Mouse (Mus musculus) erythroblast, embryonic 14.5 days (primary cell): ENCODE data around the gene Gnb1. TPM values are rescaled to one million over a fixed set of nuclear protein-coding genes. Genes with fewer than 3 reads are reported as not detected.

Experiments
- H3K27me3 ChIP-seq: 2 replicates; pipeline ENCODE4 v1.6.1; 2012; ENCODE audit warnings: inconsistent platforms; ENCODE audit not compliant: control insufficient read depth
- H3K36me3 ChIP-seq: 2 replicates; pipeline ENCODE4 v1.6.1; 2012; ENCODE audit warnings: mild to moderate bottlenecking, inconsistent platforms; ENCODE audit not compliant: control insufficient read depth
- H3K4me1 ChIP-seq: 2 replicates; pipeline ENCODE4 v1.6.1; 2012; ENCODE audit warnings: inconsistent platforms; ENCODE audit not compliant: control insufficient read depth
- H3K4me3 ChIP-seq: replicated peaks from 2 replicates; pipeline ENCODE3; 2012; ENCODE audit warnings: moderate library complexity, mild to moderate bottlenecking, inconsistent platforms
- H3K9me3 ChIP-seq: 2 replicates; pipeline ENCODE4 v1.6.1; 2012; ENCODE audit warnings: low read length, inconsistent platforms, mixed read lengths; ENCODE audit not compliant: control insufficient read depth
- GATA1 ChIP-seq: IDR thresholded peaks from 2 replicates; pipeline ENCODE4 v1.6.1; 2012; ENCODE audit warnings: low read length, inconsistent platforms, mixed read lengths
- TAL1 ChIP-seq: IDR thresholded peaks from 3 replicates; pipeline ENCODE4 v1.6.1; 2012; ENCODE audit warnings: low read length, inconsistent platforms, mixed read lengths
- polyA plus RNA-seq: library from polyadenylated mRNA; stranded (reverse); fragments of >175 nt; gene quantifications from 2 replicates; pipeline ENCODE4 v1.2.3, GENCODE M21; 2012

Gene Gnb1
- polyA plus RNA-seq, 1 experiment, result 2.9 TPM

GRCm38 (mm10) chr4:155491529-155492130, 469 bp downstream of the Gnb1 start:
- Histone ChIP-seq H3K9me3 (no peaks in the 10 kb centered on the region), H3K36me3 (peaks cover 8% of the 10 kb centered on the region), H3K4me1 (peaks cover 81% of the 10 kb centered on the region), H3K27me3 (no peaks in the 10 kb centered on the region), H3K4me3 (peak overlapping the region; percentile 92)
- no peak for TF ChIP-seq TAL1
- TF ChIP-seq GATA1, result no peak

- H3K27me3 ChIP-seq, result no peaks in the 10 kb centered on the region
- H3K36me3 ChIP-seq, result peaks cover 8% of the 10 kb centered on the region
- peaks cover 76% of the 10 kb centered on the region for H3K4me1 ChIP-seq
- H3K9me3 ChIP-seq, result no peaks in the 10 kb centered on the region
- peak overlapping the region; percentile 92 for H3K4me3 ChIP-seq
- TF ChIP-seq TAL1 (no peak), GATA1 (no peak)
Measured at GRCm38 (mm10) chr4:155492131-155492633, 1.0 kb downstream of the Gnb1 start.

GRCm38 (mm10) chr4:155494891-155495290, 3.7 kb downstream of the Gnb1 start:
- Histone ChIP-seq H3K36me3 (peaks cover 10% of the 10 kb centered on the region), H3K4me1 (peaks cover 57% of the 10 kb centered on the region), H3K27me3 (no peaks in the 10 kb centered on the region), H3K9me3 (no peaks in the 10 kb centered on the region), H3K4me3 (no peak overlapping the region)
- TF ChIP-seq GATA1, result no peak
- no peak for TF ChIP-seq TAL1

DNA sequence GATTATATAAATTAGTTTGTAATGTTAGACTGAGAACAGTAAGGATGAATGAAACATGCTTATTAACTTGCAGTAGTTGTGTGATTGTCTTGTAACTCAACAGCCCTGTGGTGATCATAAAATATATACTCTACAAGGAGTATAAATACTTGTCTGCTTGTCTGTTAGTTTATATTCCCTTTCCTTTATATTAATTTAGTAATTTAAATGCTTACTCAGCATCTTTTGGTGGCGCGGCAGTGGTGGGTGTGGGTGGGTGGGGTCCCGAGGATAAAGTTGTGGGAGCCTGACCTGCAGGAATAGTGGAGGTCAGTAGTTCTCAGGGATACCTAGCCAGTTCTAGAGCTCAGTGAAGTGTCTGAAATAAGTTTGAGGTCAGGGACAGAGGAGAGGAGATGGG, 6.8 kb downstream of the Gnb1 start:
- TF ChIP-seq GATA1 (no peak), TAL1 (no peak)
- Histone ChIP-seq H3K27me3 (no peaks in the 10 kb centered on the region), H3K4me3 (no peak overlapping the region), H3K36me3 (peaks cover 14% of the 10 kb centered on the region), H3K4me1 (peaks cover 33% of the 10 kb centered on the region), H3K9me3 (no peaks in the 10 kb centered on the region)

- no peak for TF ChIP-seq TAL1
- no peak for TF ChIP-seq GATA1
- Histone ChIP-seq H3K9me3 (no peaks in the 10 kb centered on the region), H3K4me3 (no peak overlapping the region), H3K4me1 (peaks cover 34% of the 10 kb centered on the region), H3K27me3 (no peaks in the 10 kb centered on the region), H3K36me3 (peaks cover 15% of the 10 kb centered on the region)
Measured at GRCm38 (mm10) chr4:155501126-155501525, 10.0 kb downstream of the Gnb1 start.

- no peak overlapping the region for H3K4me3 ChIP-seq
- peaks cover 32% of the 10 kb centered on the region for H3K4me1 ChIP-seq
- H3K27me3 ChIP-seq, result no peaks in the 10 kb centered on the region
- H3K9me3 ChIP-seq, result no peaks in the 10 kb centered on the region
- H3K36me3 ChIP-seq, result peaks cover 10% of the 10 kb centered on the region
- TF ChIP-seq GATA1, result no peak
- no peak for TF ChIP-seq TAL1
Measured at GRCm38 (mm10) chr4:155505067-155505466, 13.9 kb downstream of the Gnb1 start.

DNA sequence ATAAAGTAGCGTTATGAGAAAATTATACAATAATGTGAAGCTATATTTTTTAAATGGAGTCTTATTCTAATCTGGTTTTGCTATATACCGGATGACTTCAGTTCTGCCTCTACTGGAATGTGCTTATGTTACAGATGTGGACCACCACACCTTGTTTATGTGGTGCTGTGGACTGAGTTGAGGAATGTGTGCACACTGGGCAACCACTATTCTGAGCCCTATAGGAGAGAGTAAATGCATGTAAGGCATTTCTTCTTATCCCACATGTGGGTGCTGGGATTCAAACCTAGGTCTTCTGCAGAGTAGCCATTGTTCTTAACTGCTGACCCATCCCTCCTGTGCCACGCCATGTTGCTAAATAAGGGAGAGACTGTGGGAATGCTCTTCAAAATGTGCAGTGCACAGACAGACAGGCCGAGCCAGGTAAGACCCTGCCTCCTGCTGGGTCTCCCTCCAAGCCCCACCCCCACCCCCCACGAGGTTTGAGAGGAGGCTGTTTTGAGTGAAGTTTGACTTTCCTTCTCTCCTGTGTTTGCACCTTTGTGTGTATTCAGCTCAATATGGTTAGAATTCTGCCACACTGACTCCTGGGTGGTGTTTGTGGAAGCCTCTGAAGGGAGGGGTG, 14.6 kb downstream of the Gnb1 start:
- Histone ChIP-seq H3K4me3 (no peak overlapping the region), H3K9me3 (no peaks in the 10 kb centered on the region), H3K27me3 (no peaks in the 10 kb centered on the region), H3K36me3 (peaks cover 13% of the 10 kb centered on the region), H3K4me1 (peaks cover 32% of the 10 kb centered on the region)
- no peak for TF ChIP-seq TAL1
- TF ChIP-seq GATA1, result no peak

DNA sequence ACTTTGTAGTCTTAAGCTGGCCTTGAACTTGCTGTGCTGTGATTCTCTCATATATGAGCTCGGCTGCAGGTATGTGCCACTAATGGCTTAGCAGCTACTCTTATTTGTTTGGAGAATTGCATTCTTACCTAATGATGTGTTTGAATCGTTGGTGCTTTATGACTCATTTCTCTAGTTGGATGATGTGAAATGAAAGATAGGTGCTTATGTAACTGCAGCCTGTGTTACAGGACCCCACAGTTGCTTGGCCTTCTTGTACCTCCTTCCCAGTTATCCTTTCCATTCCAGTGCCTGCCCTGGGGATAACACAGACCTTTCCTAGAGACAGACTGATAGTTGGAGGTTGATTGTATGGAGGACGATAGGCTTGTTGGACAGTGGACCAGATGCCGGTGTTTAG, 17.5 kb downstream of the Gnb1 start:
- Histone ChIP-seq H3K36me3 (peaks cover 9% of the 10 kb centered on the region), H3K4me1 (peaks cover 23% of the 10 kb centered on the region), H3K9me3 (no peaks in the 10 kb centered on the region), H3K4me3 (no peak overlapping the region), H3K27me3 (no peaks in the 10 kb centered on the region)
- TF ChIP-seq GATA1, result no peak
- no peak for TF ChIP-seq TAL1

GRCm38 (mm10) chr4:155510981-155511380, 19.8 kb downstream of the Gnb1 start:
- no peaks in the 10 kb centered on the region for H3K27me3 ChIP-seq
- H3K36me3 ChIP-seq, result peaks cover 3% of the 10 kb centered on the region; the same call in 1 of the 2 replicates
- peaks cover 6% of the 10 kb centered on the region for H3K4me1 ChIP-seq
- no peak for TF ChIP-seq TAL1
- TF ChIP-seq GATA1, result no peak
- H3K9me3 ChIP-seq, result no peaks in the 10 kb centered on the region
- no peak overlapping the region for H3K4me3 ChIP-seq
